Mouse (Mus musculus): ENCODE measurements around the gene Ces4a.

DNA sequence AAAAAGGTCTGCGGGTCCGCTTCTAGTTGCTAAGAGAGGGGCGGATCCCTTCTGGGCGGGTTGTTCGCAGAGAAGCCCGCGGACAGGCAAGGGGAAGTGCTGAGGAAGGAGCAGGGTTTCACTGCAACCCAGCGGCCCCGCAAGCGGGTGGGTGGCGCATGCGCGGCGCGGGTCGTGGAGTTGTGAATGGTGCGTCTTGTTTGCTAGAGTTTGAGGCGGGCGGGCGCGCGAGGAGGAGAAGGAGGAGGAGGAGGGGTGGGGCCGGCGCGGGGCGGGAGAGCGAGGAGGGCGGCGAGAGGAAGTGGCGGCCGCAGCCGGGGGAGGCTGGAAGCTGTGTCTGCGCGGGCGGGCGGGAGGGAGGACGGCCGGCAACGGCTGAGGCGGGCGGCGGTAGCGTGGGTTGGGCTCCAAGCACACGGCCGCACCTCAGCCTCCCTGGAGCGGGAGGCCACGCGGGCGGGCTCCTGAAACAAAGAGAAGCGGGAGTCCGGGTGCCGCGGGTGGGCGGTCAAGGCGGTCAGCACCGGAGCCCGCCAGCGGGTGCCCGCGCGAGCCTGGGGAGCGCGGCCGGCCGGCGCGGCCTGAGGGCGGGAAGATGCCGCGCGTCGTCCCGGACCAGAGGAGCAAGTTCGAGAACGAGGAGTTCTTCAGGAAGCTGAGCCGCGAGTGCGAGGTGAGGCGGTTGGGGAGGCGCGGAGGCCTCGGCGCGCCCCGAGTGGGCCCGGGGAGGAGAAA lies 38.9 kb downstream of the Ces4a start, which contains the start of gene Cbfb:
- TF ChIP-seq CTCF (IDR thresholded peaks at IDR 0.05; ENCODE audit: control insufficient read depth, insufficient read depth, insufficient read length) (no peak), MYOG (IDR thresholded peaks at IDR 0.05; ENCODE audit: control insufficient read depth, extremely low read depth, insufficient read length) (no peak), USF1 (IDR thresholded peaks at IDR 0.05; ENCODE audit: low read depth) (no peak)

Measured in C2C12 (cell line).